Mouse (Mus musculus) spleen, adult 2 months (tissue): ENCODE results near the gene Tfr2.

Experiments
- CTCF ChIP-seq: fragments of 200-500 bp; IDR thresholded peaks from 2 replicates; pipeline ENCODE4 v1.5.1; 2011; ENCODE audit warnings: mild to moderate bottlenecking, inconsistent platforms; ENCODE audit not compliant: insufficient read depth, insufficient read length, insufficient replicate concordance; ENCODE audit errors: extremely low read depth
- POLR2A ChIP-seq: fragments of 200-500 bp; IDR thresholded peaks from 2 replicates; pipeline ENCODE4 v1.6.1; 2011; ENCODE audit warnings: low read depth, low read length, inconsistent platforms

GRCm38 (mm10) chr5:137521861-137522260, 47.8 kb upstream of the Tfr2 start:
- TF ChIP-seq CTCF: no peak
- TF ChIP-seq POLR2A: no peak
